ENCODE assay signal across 8 mouse cellular contexts in the genomic region with DNA sequence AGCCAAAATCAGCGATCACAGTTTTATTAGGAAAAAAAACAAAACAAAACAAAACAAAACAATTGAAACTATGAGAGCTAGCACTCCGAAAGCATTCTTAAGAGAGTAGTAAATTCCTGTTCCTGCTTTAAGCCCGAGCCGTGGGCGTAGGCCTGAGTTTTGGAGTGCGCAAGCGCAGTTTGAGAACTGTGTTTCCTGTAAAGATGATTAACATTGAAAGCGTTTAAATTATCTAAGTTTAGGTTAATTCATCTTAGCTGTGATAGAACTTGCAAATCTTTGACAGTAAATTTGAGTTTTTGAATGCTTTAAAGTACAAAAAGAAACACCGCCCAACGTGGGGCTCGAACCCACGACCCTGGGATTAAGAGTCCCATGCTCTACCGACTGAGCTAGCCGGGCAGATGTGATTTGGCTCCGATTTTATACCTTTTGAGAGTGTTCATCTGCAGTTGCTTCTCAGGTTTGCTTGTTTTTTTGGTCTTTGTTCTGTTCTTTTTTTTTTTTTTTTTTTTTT. TPM values are rescaled to one million over a fixed set of nuclear protein-coding genes. Genes with fewer than 3 reads are reported as not detected.
DNase-seq lines count a peak whose midpoint lies in the region; ATAC-seq and TF ChIP-seq lines count a peak whose summit lies in the region.

No protein-coding gene starts in this region.

- H3K36me3 ChIP-seq in embryonic facial prominence, embryonic 13.5 days = peaks cover 6% of the 10 kb centered on the region; the same call in 1 of the 2 replicates
- H3K36me3 ChIP-seq in heart, adult 2 months (ENCODE audit: control insufficient read depth, insufficient read depth, low read length) = no peaks in the 10 kb centered on the region
- no peaks in the 10 kb centered on the region for H3K36me3 ChIP-seq in kidney, adult 2 months (ENCODE audit: control insufficient read depth, insufficient read depth, low read length)
- H3K36me3 ChIP-seq in limb, embryonic 11.5 days (ENCODE audit: control insufficient read depth, insufficient read depth, low read length) = no peaks in the 10 kb centered on the region
- peaks cover 6% of the 10 kb centered on the region for H3K36me3 ChIP-seq in midbrain, embryonic 13.5 days

- DNase-seq in 416B (ENCODE audit: low read depth) = peak; percentile 95
- peak; percentile 65 to 77 for DNase-seq in adrenal gland, postnatal 4 days (ENCODE audit: low spot score in 2 of 2)
- DNase-seq in heart, adult 2 months = peak; percentile 86 to 87
- peak; percentile 95 for DNase-seq in kidney, adult 2 months
- peak; percentile 94 for DNase-seq in limb, embryonic 11.5 days (ENCODE audit: low spot score)
- DNase-seq in spleen, adult 12 weeks (ENCODE audit: low spot score) = peak; percentile 81

- intact Hi-C loops in heart, adult 2 months (cut with DNase I) = loop anchor here (2.0 to 5.0 kb wide), 3 partner anchors 30 to 168 kb away; a partner anchor contains a TSS

- H3K9me3 ChIP-seq in embryonic facial prominence, embryonic 13.5 days = no peaks in the 10 kb centered on the region
- no peaks in the 10 kb centered on the region for H3K9me3 ChIP-seq in limb, embryonic 11.5 days (ENCODE audit: control insufficient read depth, low read length)
- H3K9me3 ChIP-seq in midbrain, embryonic 13.5 days = no peaks in the 10 kb centered on the region

- peak overlapping the region; percentile 98 for H3K27ac ChIP-seq in embryonic facial prominence, embryonic 13.5 days
- peak overlapping the region; percentile 100 for H3K27ac ChIP-seq in heart, adult 2 months
- H3K27ac ChIP-seq in kidney, adult 2 months (ENCODE audit: insufficient read depth, low read depth, low read length) = peak overlapping the region; percentile 97
- H3K27ac ChIP-seq in limb, embryonic 11.5 days (replicated peaks; ENCODE audit: low read depth, low read length) = peak overlapping the region; percentile 78
- peak overlapping the region; percentile 90 for H3K27ac ChIP-seq in midbrain, embryonic 13.5 days

- H3K9ac ChIP-seq in embryonic facial prominence, embryonic 13.5 days = peak overlapping the region; percentile 89
- H3K9ac ChIP-seq in heart, adult 2 months (ENCODE audit: low read depth, low read length) = peak overlapping the region; percentile 96
- H3K9ac ChIP-seq in limb, embryonic 11.5 days (ENCODE audit: low read length) = peak overlapping the region; percentile 77
- peak overlapping the region; percentile 79 for H3K9ac ChIP-seq in midbrain, embryonic 13.5 days (replicated peaks)

- peak; percentile 69 for TF ChIP-seq POLR2A in heart, adult 2 months (IDR thresholded peaks at IDR 0.05; ENCODE audit: insufficient read depth, low read depth, low read length)
- no peak for TF ChIP-seq POLR2A in kidney, adult 2 months (IDR thresholded peaks at IDR 0.05; ENCODE audit: low read depth, low read length)

- H3K27me3 ChIP-seq in embryonic facial prominence, embryonic 13.5 days = no peaks in the 10 kb centered on the region
- no peaks in the 10 kb centered on the region for H3K27me3 ChIP-seq in heart, adult 2 months (ENCODE audit: control insufficient read depth, insufficient read depth, low read length)
- no peaks in the 10 kb centered on the region for H3K27me3 ChIP-seq in kidney, adult 2 months (replicated peaks; ENCODE audit: control insufficient read depth, insufficient read depth, low read length)
- no peaks in the 10 kb centered on the region for H3K27me3 ChIP-seq in limb, embryonic 11.5 days (ENCODE audit: control insufficient read depth, insufficient read depth, low read length)
- no peaks in the 10 kb centered on the region for H3K27me3 ChIP-seq in midbrain, embryonic 13.5 days

- peak overlapping the region; percentile 68 for H3K4me3 ChIP-seq in embryonic facial prominence, embryonic 13.5 days
- peak overlapping the region; percentile 71 for H3K4me3 ChIP-seq in heart, adult 2 months
- H3K4me3 ChIP-seq in kidney, adult 2 months (ENCODE audit: insufficient read depth, low read depth, low read length) = peak overlapping the region; percentile 85
- peak overlapping the region; percentile 51 for H3K4me3 ChIP-seq in limb, embryonic 11.5 days (ENCODE audit: low read depth, low read length)
- H3K4me3 ChIP-seq in midbrain, embryonic 13.5 days (replicated peaks) = peak overlapping the region; percentile 62

- peak; percentile 71; the same call in 1 of the 2 replicates for TF ChIP-seq EP300 in heart, adult 2 months (IDR thresholded peaks at IDR 0.05; ENCODE audit: insufficient read depth, low read depth, low read length)

- no peak for TF ChIP-seq CTCF in heart, adult 2 months (IDR thresholded peaks at IDR 0.05)
- no peak for TF ChIP-seq CTCF in kidney, adult 2 months (conservative IDR thresholded peaks at IDR 0.05; ENCODE audit: insufficient read depth, insufficient read length, low read depth, low read length)

- peaks cover 9% of the 10 kb centered on the region for H3K4me1 ChIP-seq in embryonic facial prominence, embryonic 13.5 days
- H3K4me1 ChIP-seq in heart, adult 2 months (ENCODE audit: control insufficient read depth, insufficient read depth, low read length) = peaks cover 1% of the 10 kb centered on the region
- peaks cover 1% of the 10 kb centered on the region; the same call in 1 of the 2 replicates for H3K4me1 ChIP-seq in kidney, adult 2 months (ENCODE audit: control insufficient read depth, insufficient read depth, low read length)
- no peaks in the 10 kb centered on the region for H3K4me1 ChIP-seq in limb, embryonic 11.5 days (ENCODE audit: control insufficient read depth, insufficient read depth, low read length)
- peaks cover 7% of the 10 kb centered on the region for H3K4me1 ChIP-seq in midbrain, embryonic 13.5 days (replicated peaks)

- WGBS in embryonic facial prominence, embryonic 13.5 days = under 1% methylated on average over 15 of the region's 15 CpGs
- WGBS in heart, adult 2 months = 1% methylated on average over 15 of the region's 15 CpGs
- WGBS in kidney, adult 2 months = under 1% methylated on average over 15 of the region's 15 CpGs
- 3% methylated on average over 15 of the region's 15 CpGs for WGBS in limb, embryonic 11.5 days
- WGBS in midbrain, embryonic 13.5 days = 1% methylated on average over 15 of the region's 15 CpGs

- peak overlapping the region; percentile 67 for H3K4me2 ChIP-seq in embryonic facial prominence, embryonic 13.5 days
- peak overlapping the region; percentile 59 for H3K4me2 ChIP-seq in limb, embryonic 11.5 days (ENCODE audit: low read depth, severe bottlenecking)
- H3K4me2 ChIP-seq in midbrain, embryonic 13.5 days (replicated peaks) = peak overlapping the region; percentile 63

- no peak for ATAC-seq in embryonic facial prominence, embryonic 13.5 days (ENCODE audit: insufficient number of reproducible peaks, insufficient read depth, low FRiP score, low TSS enrichment, low read depth)
- peak; percentile 59; the same call in 1 of the 2 replicates for ATAC-seq in limb, embryonic 11.5 days (ENCODE audit: insufficient number of reproducible peaks, low FRiP score, low TSS enrichment, low read depth)
- peak; percentile 43; the same call in 1 of the 2 replicates for ATAC-seq in midbrain, embryonic 13.5 days

- no peaks in the 10 kb centered on the region for H3K79me2 ChIP-seq in heart, adult 2 months (replicated peaks; ENCODE audit: control insufficient read depth, insufficient read depth, low read length)

RNA-seq across cellular contexts. Expression of a gene that starts 5.6 kb away (rescaled TPM):
- total RNA-seq in adrenal gland, postnatal 4 days (2021) = 100 to 1,000 TPM; 326 to 333 TPM
- polyA plus RNA-seq in embryonic facial prominence, embryonic 13.5 days (2015; fragmentation: Nextera tagmentation; extraction: Ambion mirVana) = 638 and 649 TPM in 2 replicates
- total RNA-seq in heart, adult 2 months (2021) = 100 to 1,000 TPM; 174 to 186 TPM
- polyA plus RNA-seq in heart, adult 2 months (2012; rRNA removed) = 27.6 and 54.1 TPM in 2 replicates
- polyA plus RNA-seq in kidney, adult 2 months (2012; rRNA removed) = 21.1 and 44.9 TPM in 2 replicates
- polyA plus RNA-seq in limb, embryonic 11.5 days (2014; fragmentation: Nextera tagmentation; extraction: Ambion mirVana) = 628 and 652 TPM in 2 replicates
- 617 and 632 TPM in 2 replicates for polyA plus RNA-seq in midbrain, embryonic 13.5 days (2015; fragmentation: Nextera tagmentation; extraction: Ambion mirVana)

RNA-seq across cellular contexts. Expression of a gene that starts 31.2 kb away (rescaled TPM):
- 100 to 1,000 TPM; 206 to 212 TPM for total RNA-seq in adrenal gland, postnatal 4 days (2021)
- polyA plus RNA-seq in embryonic facial prominence, embryonic 13.5 days (2015; fragmentation: Nextera tagmentation; extraction: Ambion mirVana) = 201 and 244 TPM in 2 replicates
- total RNA-seq in heart, adult 2 months (2021) = 100 to 1,000 TPM; 111 to 134 TPM
- 30.0 and 66.9 TPM in 2 replicates for polyA plus RNA-seq in heart, adult 2 months (2012; rRNA removed)
- polyA plus RNA-seq in kidney, adult 2 months (2012; rRNA removed) = 31.9 and 44.6 TPM in 2 replicates
- polyA plus RNA-seq in limb, embryonic 11.5 days (2014; fragmentation: Nextera tagmentation; extraction: Ambion mirVana) = 266 and 287 TPM in 2 replicates
- polyA plus RNA-seq in midbrain, embryonic 13.5 days (2015; fragmentation: Nextera tagmentation; extraction: Ambion mirVana) = 225 and 226 TPM in 2 replicates

RNA-seq across cellular contexts. Expression of a gene that starts 46.9 kb away (rescaled TPM):
- total RNA-seq in adrenal gland, postnatal 4 days (2021) = 10 to 100 TPM; 28.1 to 29.1 TPM
- 41.8 and 44.3 TPM in 2 replicates for polyA plus RNA-seq in embryonic facial prominence, embryonic 13.5 days (2015; fragmentation: Nextera tagmentation; extraction: Ambion mirVana)
- total RNA-seq in heart, adult 2 months (2021) = 10 to 100 TPM; 14.1 to 15.3 TPM
- polyA plus RNA-seq in heart, adult 2 months (2012; rRNA removed) = 2.5 and 4.0 TPM in 2 replicates
- 3.0 and 3.6 TPM in 2 replicates for polyA plus RNA-seq in kidney, adult 2 months (2012; rRNA removed)
- 37.4 and 39.4 TPM in 2 replicates for polyA plus RNA-seq in limb, embryonic 11.5 days (2014; fragmentation: Nextera tagmentation; extraction: Ambion mirVana)
- polyA plus RNA-seq in midbrain, embryonic 13.5 days (2015; fragmentation: Nextera tagmentation; extraction: Ambion mirVana) = 46.3 and 46.8 TPM in 2 replicates

Comparison
In these comparisons a context has a peak if more than half of its experiments do, and no peak if none do; other contexts are left out.
1. RNA of a gene that starts 5.6 kb away (polyA plus RNA-seq): 628 to 652 TPM in limb, embryonic 11.5 days, 638 to 649 TPM in embryonic facial prominence, embryonic 13.5 days and 617 to 632 TPM in midbrain, embryonic 13.5 days; 21.1 to 44.9 TPM in kidney, adult 2 months and 27.6 to 54.1 TPM in heart, adult 2 months; every median in the first group is over 10 times any median in the second.
2. Peak in every context shown above with its lines, with median percentiles within 50 percentile points of each other: DNase-seq, H3K27ac ChIP-seq, H3K4me2 ChIP-seq, H3K4me3 ChIP-seq and H3K9ac ChIP-seq.